Mouse (Mus musculus) E14TG2a.4 (cell line): ENCODE measurements at regions not wholly inside any gene's neighbourhood (a gene's known extent, or its start where the extent isn't known, plus 50 kb on each side); places are given as distances from the start of the nearest gene placed in this dataset.

Source experiments
- CTCF ChIP-seq: conservative IDR thresholded peaks from 2 replicates; pipeline ENCODE4 v1.5.1; 2014; ENCODE audit warnings: low read length
- POU5F1 ChIP-seq: IDR thresholded peaks from 2 replicates; pipeline ENCODE4 v1.6.1; 2014; ENCODE audit warnings: low read length, borderline replicate concordance

GRCm38 (mm10) chr8:128241200-128241599, 117.2 kb upstream of the Nrp1 start:
- TF ChIP-seq CTCF: no peak
- no peak for TF ChIP-seq POU5F1
